Mouse (Mus musculus) testis, adult 2 months (tissue): ENCODE measurements around the gene Gm21761.
"Not testable (repeated sequence)": the region's sequence is repeated elsewhere in the genome, so short reads cannot be mapped to it uniquely, and the experiment has no call there.

ENCODE experiments used
- CTCF ChIP-seq: fragments of 200-500 bp; IDR thresholded peaks from 2 replicates; pipeline ENCODE4 v1.5.1; 2012; ENCODE audit warnings: low read depth, mild to moderate bottlenecking, inconsistent platforms, low read length, moderate library complexity; ENCODE audit not compliant: control insufficient read depth, insufficient read depth, insufficient replicate concordance
- POLR2A ChIP-seq: fragments of 200-500 bp; IDR thresholded peaks from 2 replicates; pipeline ENCODE4 v1.6.1; 2012; ENCODE audit warnings: low read depth, mild to moderate bottlenecking, inconsistent platforms, low read length, moderate library complexity; ENCODE audit not compliant: control insufficient read depth

DNA sequence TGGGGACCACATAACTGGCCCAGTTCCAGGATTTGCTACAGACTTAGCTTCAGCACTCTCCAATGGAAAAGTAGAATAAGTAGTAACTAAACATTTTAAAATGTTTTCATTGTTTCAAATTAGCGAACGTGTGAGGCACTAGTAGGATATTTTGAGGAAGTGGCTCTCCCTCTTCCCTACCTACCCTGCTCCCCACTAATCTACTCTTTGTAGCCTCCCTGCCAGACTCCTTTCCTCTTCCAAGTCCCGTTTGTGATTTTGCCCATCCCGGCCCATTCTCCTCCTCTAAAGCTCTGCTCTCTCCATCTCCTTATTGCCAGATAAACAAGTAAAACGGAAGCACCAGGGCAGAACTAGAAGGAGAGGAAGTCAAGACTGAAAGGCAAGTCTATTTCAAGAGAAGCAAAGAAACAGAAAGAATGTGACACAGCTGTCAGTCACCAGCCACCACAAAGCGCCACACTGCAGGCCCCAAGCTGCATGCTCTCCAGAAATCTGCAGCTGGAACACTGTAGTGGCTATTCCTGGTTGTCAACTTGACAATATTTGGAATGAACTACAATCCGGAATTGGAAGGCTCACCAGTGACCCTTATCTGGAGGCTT is 64.6 kb downstream of the Gm21761 start:
- not testable (repeated sequence) for TF ChIP-seq CTCF, POLR2A
